ENCODE assay signal across 13 mouse cellular contexts in the genomic region with DNA sequence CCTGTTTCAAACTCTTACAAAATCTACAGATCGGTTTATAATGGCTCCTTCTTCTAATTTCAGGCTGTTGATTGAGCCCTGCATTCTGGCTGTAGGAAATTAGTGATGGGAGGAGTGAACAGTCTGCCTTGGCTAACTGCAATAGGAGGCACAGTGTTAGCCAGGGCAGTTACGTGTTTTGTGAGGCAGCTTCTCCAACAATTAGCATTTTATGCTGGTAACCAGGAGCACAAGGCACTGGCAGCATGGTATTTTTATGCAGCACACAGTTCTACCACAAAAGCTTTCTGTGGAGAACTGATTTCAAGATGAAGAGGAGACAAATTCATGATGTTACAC.
DNase-seq lines count a peak whose midpoint lies in the region; ATAC-seq and TF ChIP-seq lines count a peak whose summit lies in the region.
"Had no signal": no experiment of that assay in that cellular context is flagged by ENCODE, and none has a peak within 500 bp of the region (broad histone marks: within the 10 kb centered on the region; RNA-seq: fewer than 3 reads in every experiment).

No protein-coding gene starts in this region.

- H3K27me3 ChIP-seq in heart, embryonic 15.5 days: no peaks in the 10 kb centered on the region
- no peaks in the 10 kb centered on the region for H3K27me3 ChIP-seq in heart, adult 2 months (ENCODE audit: control insufficient read depth, insufficient read depth, low read length)
- H3K27me3 ChIP-seq in CH12.LX (replicated peaks): no peaks in the 10 kb centered on the region
- H3K27me3 ChIP-seq: embryonic facial prominence, embryonic 12.5 days; lung, embryonic 15.5 days had no signal

- intact Hi-C loops in heart, adult 2 months (cut with DNase I): loop anchor here (2.0 kb wide), 1 partner anchor 14 kb away; no protein-coding TSS in a partner anchor

- 74% methylated on average over 2 of the region's 2 CpGs for WGBS in heart, embryonic 15.5 days
- 56% methylated on average over 2 of the region's 2 CpGs for WGBS in heart, adult 2 months

- H3K9me3 ChIP-seq in heart, embryonic 15.5 days (replicated peaks): no peaks in the 10 kb centered on the region
- H3K9me3 ChIP-seq in CH12.LX (replicated peaks; ENCODE audit: low read length): no peaks in the 10 kb centered on the region
- H3K9me3 ChIP-seq: embryonic facial prominence, embryonic 12.5 days; lung, embryonic 15.5 days had no signal

- no peak for TF ChIP-seq RAD21 in CH12.LX (IDR thresholded peaks at IDR 0.05; ENCODE audit: low read depth, low read length)

- no peak overlapping the region for H3K4me2 ChIP-seq in heart, embryonic 15.5 days
- peak overlapping the region; percentile 98 for H3K4me2 ChIP-seq in CH12.LX (ENCODE audit: insufficient read depth, low read depth, poor library complexity, severe bottlenecking)
- H3K4me2 ChIP-seq: embryonic facial prominence, embryonic 12.5 days; lung, embryonic 15.5 days had no signal

- no peak for TF ChIP-seq CTCF in heart, adult 2 months (IDR thresholded peaks at IDR 0.05)
- no peak for TF ChIP-seq CTCF in CH12.LX (conservative IDR thresholded peaks at IDR 0.05 in 1 of 2, IDR thresholded peaks at IDR 0.05 in 1 of 2; ENCODE audit: low read depth in 2 of 2, low read length in 2 of 2)

- H3K27ac ChIP-seq in heart, embryonic 15.5 days: peak overlapping the region; percentile 49
- H3K27ac ChIP-seq in heart, adult 2 months: no peak overlapping the region; the same call in 1 of the 2 replicates
- H3K27ac ChIP-seq in CH12.LX (ENCODE audit: insufficient read depth, low read depth): peak overlapping the region; percentile 86
- H3K27ac ChIP-seq: embryonic facial prominence, embryonic 12.5 days; lung, embryonic 15.5 days had no signal

- DNase-seq in heart, adult 2 months: no peak
- peak; percentile 37 for DNase-seq in CH12.LX (ENCODE audit: extremely low read depth)
- DNase-seq in brain, adult 2 months (ENCODE audit: low read depth, low spot score): peak; percentile 28
- DNase-seq in right cerebral cortex, adult 2 months (ENCODE audit: low spot score in 2 of 2): no peak
- DNase-seq in urinary bladder, postnatal 25 days (ENCODE audit: low spot score): no peak
- DNase-seq: adrenal gland, postnatal 25 days; cerebellum, adult 8-10 months; kidney, postnatal 4 days; thymus, postnatal 14 days had no signal

- in situ Hi-C loops in CH12.LX (cut with MboI; ENCODE audit: low pct_ligation_motif_present, low pct_unique_long_range_greater_than_20kb, low sequenced_read_pairs): no loop called here

- H3K4me1 ChIP-seq in heart, embryonic 15.5 days (replicated peaks): peaks cover 34% of the 10 kb centered on the region
- H3K4me1 ChIP-seq in heart, adult 2 months (ENCODE audit: control insufficient read depth, insufficient read depth, low read length): peaks cover 11% of the 10 kb centered on the region
- H3K4me1 ChIP-seq in CH12.LX (ENCODE audit: control insufficient read depth in 1 of 2, insufficient read depth in 2 of 2): peaks cover 17 to 79% of the 10 kb centered on the region in 2 experiments

- TF ChIP-seq EP300 in heart, adult 2 months (IDR thresholded peaks at IDR 0.05; ENCODE audit: insufficient read depth, low read depth, low read length): no peak
- no peak; the same call in 1 of the 2 replicates for TF ChIP-seq EP300 in CH12.LX (IDR thresholded peaks at IDR 0.05; ENCODE audit: low read length)

- H3K79me2 ChIP-seq in heart, adult 2 months (replicated peaks; ENCODE audit: control insufficient read depth, insufficient read depth, low read length): no peaks in the 10 kb centered on the region
- H3K79me2 ChIP-seq in CH12.LX (replicated peaks; ENCODE audit: control insufficient read depth, extremely low read depth, insufficient read depth, poor library complexity, severe bottlenecking): peaks cover 44% of the 10 kb centered on the region

- H3K36me3 ChIP-seq in heart, embryonic 15.5 days: no peaks in the 10 kb centered on the region
- peaks cover 19% of the 10 kb centered on the region for H3K36me3 ChIP-seq in heart, adult 2 months (ENCODE audit: control insufficient read depth, insufficient read depth, low read length)
- H3K36me3 ChIP-seq in CH12.LX (replicated peaks in 1 of 2; ENCODE audit: control insufficient read depth in 1 of 2, insufficient read depth in 1 of 2, low read length in 1 of 2): peaks cover 0 to 3% of the 10 kb centered on the region in 2 experiments
- H3K36me3 ChIP-seq: embryonic facial prominence, embryonic 12.5 days; lung, embryonic 15.5 days had no signal

- ATAC-seq in heart, embryonic 15.5 days (replicated peaks; ENCODE audit: insufficient number of reproducible peaks, insufficient read depth, low FRiP score, low read depth): no peak
- peak; percentile 45; the same call in 1 of the 2 replicates for ATAC-seq in megakaryocyte, adult 5-6 weeks (ENCODE audit: poor library complexity, severe bottlenecking)

- dilution Hi-C loops in CH12.LX (cut with MboI; ENCODE audit: extremely low pct_ligation_motif_present, extremely low pct_unique_long_range_greater_than_20kb, low sequenced_read_pairs): no loop called here

- TF ChIP-seq POLR2A in heart, adult 2 months (IDR thresholded peaks at IDR 0.05; ENCODE audit: insufficient read depth, low read depth, low read length): no peak
- 0 out of 2 replicates have a peak, but pooled peaks have one; percentile 6 for TF ChIP-seq POLR2A in CH12.LX (IDR thresholded peaks at IDR 0.05; ENCODE audit: low read depth, low read length)

- no peak overlapping the region for H3K4me3 ChIP-seq in heart, embryonic 15.5 days
- no peak overlapping the region for H3K4me3 ChIP-seq in heart, adult 2 months
- H3K4me3 ChIP-seq in CH12.LX (replicated peaks in 1 of 3; ENCODE audit: low read depth in 2 of 3, low read length in 2 of 3, poor library complexity in 1 of 3): peak overlapping the region; percentile 34 to 46 (median 39)
- H3K4me3 ChIP-seq: embryonic facial prominence, embryonic 12.5 days; lung, embryonic 15.5 days had no signal

- no peak overlapping the region for H3K9ac ChIP-seq in heart, embryonic 15.5 days
- H3K9ac ChIP-seq in heart, adult 2 months (ENCODE audit: low read depth, low read length): no peak overlapping the region
- peak overlapping the region; percentile 73 for H3K9ac ChIP-seq in CH12.LX (ENCODE audit: insufficient read depth, low read depth)
- H3K9ac ChIP-seq: embryonic facial prominence, embryonic 12.5 days; lung, embryonic 15.5 days had no signal

TF ChIP-seq in CH12.LX, 34 proteins besides CTCF, POLR2A, EP300 and RAD21:
- TF ChIP-seq ZKSCAN1 (IDR thresholded peaks at IDR 0.05; ENCODE audit: borderline replicate concordance, low read depth, low read length) (no peak), MYC (IDR thresholded peaks at IDR 0.05; ENCODE audit: low read depth, low read length) (no peak), JUN (IDR thresholded peaks at IDR 0.05; ENCODE audit: insufficient read depth, low read depth, low read length) (no peak), E2F4 (IDR thresholded peaks at IDR 0.05; ENCODE audit: insufficient replicate concordance, low read depth, low read length) (no peak), NELFE (IDR thresholded peaks at IDR 0.05; ENCODE audit: low read depth, low read length) (no peak)

Comparison
In these comparisons a context has a peak if more than half of its experiments do, and no peak if none do; other contexts are left out.
1. H3K4me3 ChIP-seq: peak in CH12.LX (3 of 3); none in heart, embryonic 15.5 days (single experiment) and heart, adult 2 months (single experiment).
2. DNase-seq: peak in CH12.LX (single experiment) and brain, adult 2 months (single experiment); none in heart, adult 2 months (0 of 2), right cerebral cortex, adult 2 months (0 of 2) and urinary bladder, postnatal 25 days (single experiment).